Mouse (Mus musculus) cerebellum, postnatal 4 days (tissue): ENCODE measurements around the gene Rassf9.

Experiments
- DNase-seq, 2 experiments: peaks; one replicate each; pipeline ENCODE4 v3.0.0; 2022; ENCODE audit warnings: low spot score in 2 of 2, mixed read lengths in 1 of 2

The Rassf9 gene

GRCm38 (mm10) chr10:102511807-102512461 lies at the start of gene Rassf9:
Rassf9 (plus strand) TSS chr10:102512222.
- DNase-seq, result no peak

- no peak for DNase-seq
Measured at GRCm38 (mm10) chr10:102469412-102469811, 42.6 kb upstream of the Rassf9 start.

- DNase-seq, result no peak
Measured at GRCm38 (mm10) chr10:102490386-102490785, 21.6 kb upstream of the Rassf9 start, which contains the start of gene Nts. Nts (minus strand) TSS chr10:102490486.

- peak; percentile 23 to 54 for DNase-seq
Measured at GRCm38 (mm10) chr10:102491792-102492191, 20.2 kb upstream of the Rassf9 start.

GRCm38 (mm10) chr10:102498754-102499153 lies 13.3 kb upstream of the Rassf9 start:
- peak in 1 of 2 experiments; percentile 13 for DNase-seq

GRCm38 (mm10) chr10:102507386-102507785 lies 4.6 kb upstream of the Rassf9 start:
- DNase-seq, result no peak

GRCm38 (mm10) chr10:102511461-102511806 lies 588 bp upstream of the Rassf9 start:
- DNase-seq, result no peak

GRCm38 (mm10) chr10:102514159-102514558 lies 2.1 kb downstream of the Rassf9 start:
- no peak for DNase-seq

- DNase-seq, result no peak
Measured at GRCm38 (mm10) chr10:102527901-102528300, 15.9 kb downstream of the Rassf9 start.

GRCm38 (mm10) chr10:102553941-102554340 lies 41.9 kb downstream of the Rassf9 start:
- DNase-seq, result no peak

GRCm38 (mm10) chr10:102562488-102562887 lies 50.5 kb downstream of the Rassf9 start:
- DNase-seq, result no peak

- no peak for DNase-seq
Measured at GRCm38 (mm10) chr10:102577970-102578369, 65.9 kb downstream of the Rassf9 start.

- DNase-seq, result no peak
Measured at GRCm38 (mm10) chr10:102594306-102594705, 82.3 kb downstream of the Rassf9 start.
